Mouse (Mus musculus): ENCODE results near the gene Slc40a1.

DNA sequence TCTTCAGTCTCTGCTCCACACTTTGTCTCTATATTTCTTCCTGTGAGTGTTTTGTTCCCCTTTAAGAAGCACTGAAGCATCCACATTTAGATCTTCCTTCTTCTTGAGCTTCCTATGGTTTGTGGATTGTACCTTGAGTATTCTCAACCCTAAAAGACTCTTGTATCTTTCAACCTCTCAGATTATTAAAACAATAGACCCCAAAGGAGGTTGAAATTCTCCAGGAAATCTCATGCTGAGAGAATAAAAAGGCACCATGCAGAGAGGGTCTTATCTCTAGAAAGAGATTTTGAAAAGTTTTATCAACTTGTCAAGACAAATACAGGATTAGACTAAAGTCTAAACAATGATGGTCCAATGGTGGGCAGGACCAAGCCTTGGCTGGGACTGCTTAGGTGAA is 42.9 kb downstream of the Slc40a1 start:
- TF ChIP-seq CTCF (IDR thresholded peaks at IDR 0.05; ENCODE audit: low read depth, low read length) (no peak), EP300 (IDR thresholded peaks at IDR 0.05; ENCODE audit: insufficient read depth, low read depth, low read length) (no peak)

Data from ES-Bruce4 (cell line).